Mouse (Mus musculus): ENCODE data around the gene Myom3. TPM values are rescaled to one million over a fixed set of nuclear protein-coding genes. Genes with fewer than 3 reads are reported as not detected.
"Not testable (repeated sequence)": the region's sequence is repeated elsewhere in the genome, so short reads cannot be mapped to it uniquely, and the experiment has no call there.

Myom3 gene
- 1 to 10 TPM; 3.5 to 9.2 TPM for total RNA-seq (2021)
- long read RNA-seq, experiment 1: 0 reads
- long read RNA-seq, experiment 2, partial matches to known transcripts: 0 of 1 reads
- long read RNA-seq, experiment 2, other reads (novel, unspliced or antisense): 1 of 1 reads

DNA sequence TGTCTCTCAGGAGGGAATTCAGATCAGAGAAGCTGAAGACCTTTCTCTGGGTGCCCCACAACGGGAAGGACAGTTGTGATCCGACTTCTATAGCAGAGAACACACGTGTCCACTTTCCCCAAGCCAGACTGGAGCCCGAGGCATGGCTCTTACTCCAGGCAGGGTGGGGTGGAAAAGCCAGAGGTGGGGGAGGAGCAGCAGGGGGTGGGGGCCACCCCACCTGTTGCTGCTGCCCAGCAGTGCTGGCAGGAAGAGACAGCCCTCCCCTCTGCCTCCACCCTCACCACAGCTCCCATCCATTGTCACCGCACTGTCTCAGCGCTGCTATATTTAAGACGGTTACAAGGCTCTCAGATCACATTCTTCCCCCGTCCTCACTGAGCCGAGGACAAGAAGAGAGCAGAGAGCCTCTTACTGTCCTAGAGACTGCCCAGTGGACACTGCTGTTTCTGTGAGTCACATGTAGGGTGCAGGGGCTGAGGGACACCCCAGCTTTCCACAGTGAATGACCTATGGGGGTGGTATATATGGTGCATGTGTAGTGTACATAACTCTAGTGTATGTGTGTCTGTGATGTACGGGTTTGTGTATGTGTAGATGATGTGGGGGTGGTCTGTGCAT is at the start of gene Myom3:
Gene Myom3 (plus strand): TSS at position 360 of the 621 bp plus-strand sequence.
- no peak for DNase-seq (ENCODE audit: low spot score in 2 of 2)

DNA sequence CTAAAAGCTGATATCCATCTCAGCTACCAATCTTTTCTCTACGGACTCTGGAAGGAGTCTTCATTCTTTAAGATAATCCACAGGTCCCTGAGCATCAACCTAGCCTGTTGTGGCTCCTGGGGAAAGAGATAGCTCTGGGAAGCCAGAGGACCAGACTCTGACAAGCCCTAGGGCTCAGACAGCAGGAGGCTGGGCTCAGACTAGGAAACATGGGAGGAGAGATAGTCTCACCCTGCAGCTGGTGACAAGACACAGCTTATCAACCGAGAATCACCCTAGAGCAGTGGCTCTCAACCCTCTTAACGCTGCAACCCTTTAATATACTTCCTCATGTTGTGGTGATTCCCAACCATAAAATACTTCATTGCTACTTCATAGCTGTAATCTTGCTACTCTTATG is 49.1 kb upstream of the Myom3 start:
- DNase-seq (ENCODE audit: low spot score in 2 of 2): no peak

DNA sequence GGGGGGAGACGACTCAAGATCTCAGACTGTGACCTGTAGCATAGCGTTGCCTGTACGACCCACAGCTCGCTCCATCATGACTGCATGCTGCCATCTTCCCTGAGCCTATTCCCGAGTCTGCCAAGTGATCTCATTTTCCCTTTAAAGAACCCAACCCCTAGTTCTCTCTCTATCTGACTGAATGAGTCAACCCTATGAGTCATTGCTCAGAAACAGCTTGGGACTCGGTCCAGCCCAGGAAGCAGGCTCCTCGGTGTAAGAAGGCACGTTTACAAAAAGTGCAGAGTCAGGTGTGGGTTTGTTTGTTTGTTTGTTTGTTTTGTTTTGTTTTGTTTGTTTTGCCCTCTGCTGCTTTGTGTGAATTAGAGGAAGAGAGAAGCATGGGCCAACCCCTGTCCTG is 44.7 kb upstream of the Myom3 start:
- no peak for DNase-seq (ENCODE audit: low spot score in 2 of 2)

DNA sequence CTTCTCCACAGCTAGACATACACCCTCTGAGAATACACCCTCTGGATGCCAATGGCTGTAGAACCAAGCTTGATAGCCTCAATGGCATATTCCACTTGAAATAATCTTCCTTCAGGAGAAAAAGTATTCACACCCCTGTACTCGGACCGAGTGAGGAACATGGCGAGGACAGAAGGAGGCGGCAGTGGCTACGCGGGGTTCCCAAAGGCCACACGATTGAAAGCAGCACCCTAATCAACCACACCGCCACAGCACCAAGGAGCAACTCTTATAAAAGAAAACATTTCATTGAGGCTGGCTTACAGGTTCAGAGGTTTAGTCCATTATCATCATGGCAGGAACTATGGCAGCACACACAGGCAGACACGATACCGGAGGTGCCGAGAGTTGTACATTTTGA is 43.1 kb upstream of the Myom3 start:
- DNase-seq (ENCODE audit: low spot score in 2 of 2): not testable (repeated sequence)

DNA sequence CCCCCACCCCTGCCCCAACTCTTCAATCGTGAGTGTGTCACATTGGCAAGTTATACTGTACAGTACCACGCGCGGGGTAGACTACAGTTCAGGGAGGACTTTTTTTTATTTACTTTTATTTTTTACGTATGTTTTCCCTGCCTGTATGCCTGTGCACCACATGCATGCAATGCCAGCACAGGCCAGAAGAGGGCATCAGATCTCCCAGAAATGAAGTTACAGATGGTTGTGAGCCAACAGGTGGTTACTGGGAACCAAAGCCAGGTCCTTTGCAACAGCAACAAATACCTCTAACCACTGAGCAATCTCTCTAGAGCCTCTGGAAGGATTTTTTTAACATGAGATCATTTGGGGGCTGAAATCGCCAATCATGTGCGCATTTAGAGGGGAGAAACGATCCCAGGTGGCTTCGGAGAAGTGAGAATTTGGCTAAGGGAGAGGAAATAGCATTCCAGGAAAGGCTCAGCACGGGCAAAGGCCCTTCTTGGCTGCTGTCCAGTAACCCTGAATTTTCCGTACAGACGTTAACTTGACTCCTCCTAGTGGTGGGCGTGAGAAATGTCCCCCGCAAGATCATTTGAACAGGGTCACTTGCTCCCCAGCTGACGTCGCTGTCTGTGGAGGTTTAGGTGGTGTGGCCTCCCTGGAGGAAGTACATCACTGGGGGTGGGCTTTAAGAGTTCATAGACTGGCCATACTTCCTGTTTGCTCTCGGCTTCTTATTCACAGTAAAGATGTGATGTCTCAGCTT is 36.8 kb upstream of the Myom3 start:
- no peak for DNase-seq (ENCODE audit: low spot score in 2 of 2)

DNA sequence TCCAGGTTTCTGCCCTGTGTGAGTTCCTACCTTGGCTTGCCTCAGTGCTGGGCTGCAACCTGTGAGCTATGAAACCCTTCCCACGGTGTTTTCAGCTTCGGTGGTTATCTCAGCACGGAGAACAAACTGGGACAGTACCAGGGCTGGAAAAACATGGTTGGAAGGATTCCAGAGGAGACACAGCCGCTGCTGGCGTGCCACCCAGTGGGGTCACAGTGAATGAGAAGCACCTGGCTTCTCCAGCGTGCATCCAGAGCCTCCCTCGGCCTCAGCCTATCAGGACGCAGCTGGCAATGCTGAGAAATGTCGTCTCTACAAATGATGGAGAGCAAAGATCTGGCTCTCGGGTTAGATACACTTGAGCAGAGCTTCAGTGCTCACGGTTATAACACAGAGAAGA is 33.1 kb upstream of the Myom3 start:
- no peak for DNase-seq (ENCODE audit: low spot score in 2 of 2)

DNA sequence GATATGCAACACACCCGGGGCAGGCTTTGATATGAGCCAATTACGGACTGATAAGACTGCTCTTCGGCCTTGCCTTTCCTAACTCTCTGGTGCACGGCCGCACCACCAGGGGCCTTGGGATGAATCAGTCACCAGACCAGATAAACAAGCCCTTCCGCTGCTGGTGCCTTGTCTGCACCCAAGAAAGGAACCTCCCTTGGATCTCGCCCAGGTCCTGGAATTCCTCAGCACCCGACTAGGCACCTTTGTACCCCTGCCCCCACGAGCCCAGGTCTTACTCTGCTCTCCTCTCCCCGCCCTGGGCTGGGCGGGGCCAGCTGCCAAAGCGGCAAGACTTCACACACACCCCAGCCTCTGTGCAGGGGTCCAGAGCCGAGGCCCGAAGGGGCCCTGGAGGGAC is 31.7 kb upstream of the Myom3 start, which contains the start of gene Il22ra1:
Gene Il22ra1 (plus strand): TSS at position 356 of the 400 bp plus-strand sequence.
- peak in 1 of 2 experiments; percentile 27 for DNase-seq (ENCODE audit: low spot score in 2 of 2)

DNA sequence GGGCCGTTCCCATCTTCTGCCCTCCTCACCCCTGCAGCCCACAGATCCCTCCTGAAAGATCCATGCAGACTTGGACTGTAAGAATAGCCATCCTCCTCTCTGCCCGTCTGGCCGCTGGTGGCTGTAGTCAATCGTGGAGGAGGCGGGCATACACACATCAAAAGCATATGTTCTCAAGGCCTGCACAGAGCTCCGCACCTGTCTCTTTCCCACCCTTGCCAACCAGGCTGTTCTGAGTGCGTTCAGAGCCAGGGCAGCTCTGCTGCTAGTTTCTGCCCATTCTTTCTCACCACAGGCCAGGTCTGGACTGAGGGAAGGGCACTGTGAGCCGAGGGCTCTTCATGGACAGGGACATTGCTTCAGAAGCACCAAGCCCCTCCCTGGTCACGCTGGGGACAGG is 29.3 kb upstream of the Myom3 start:
- no peak for DNase-seq (ENCODE audit: low spot score in 2 of 2)

DNA sequence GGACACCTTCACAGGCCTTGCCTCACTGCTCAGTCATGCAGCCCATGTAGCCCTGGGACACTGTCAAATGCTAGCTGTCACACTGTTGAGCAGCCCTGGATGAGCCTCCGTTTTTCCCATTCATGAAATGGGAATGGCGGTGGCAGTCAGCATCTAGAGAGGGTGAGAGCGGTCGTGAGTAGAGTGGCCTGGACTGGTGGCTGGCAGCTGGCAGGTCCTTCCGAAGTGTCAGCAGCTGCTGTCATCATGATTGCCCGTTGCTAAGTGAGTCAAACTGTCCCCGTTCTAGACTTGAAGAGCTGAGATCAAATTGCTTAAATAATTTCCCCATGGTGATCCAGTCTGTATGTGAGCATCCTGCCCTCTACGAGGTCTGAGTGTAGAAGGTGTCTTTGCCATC is 28.6 kb upstream of the Myom3 start:
- DNase-seq (ENCODE audit: low spot score in 2 of 2): no peak

DNA sequence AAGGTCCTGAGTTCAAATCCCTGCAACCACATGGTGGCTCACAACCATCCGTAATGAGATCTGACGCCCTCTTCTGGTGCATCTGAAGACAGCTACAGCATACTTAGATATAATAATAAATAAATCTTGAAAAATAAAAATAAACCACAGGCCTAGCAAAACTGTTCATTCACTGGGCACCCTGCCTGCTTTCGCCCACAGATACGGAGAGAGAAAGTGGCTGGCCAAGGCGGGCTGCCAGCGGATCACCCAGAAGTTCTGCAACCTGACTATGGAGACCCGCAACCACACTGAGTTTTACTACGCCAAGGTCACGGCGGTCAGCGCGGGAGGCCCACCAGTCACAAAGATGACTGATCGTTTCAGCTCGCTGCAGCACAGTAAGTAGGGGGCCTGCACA is 25.6 kb upstream of the Myom3 start:
- no peak for DNase-seq (ENCODE audit: low spot score in 2 of 2)

DNA sequence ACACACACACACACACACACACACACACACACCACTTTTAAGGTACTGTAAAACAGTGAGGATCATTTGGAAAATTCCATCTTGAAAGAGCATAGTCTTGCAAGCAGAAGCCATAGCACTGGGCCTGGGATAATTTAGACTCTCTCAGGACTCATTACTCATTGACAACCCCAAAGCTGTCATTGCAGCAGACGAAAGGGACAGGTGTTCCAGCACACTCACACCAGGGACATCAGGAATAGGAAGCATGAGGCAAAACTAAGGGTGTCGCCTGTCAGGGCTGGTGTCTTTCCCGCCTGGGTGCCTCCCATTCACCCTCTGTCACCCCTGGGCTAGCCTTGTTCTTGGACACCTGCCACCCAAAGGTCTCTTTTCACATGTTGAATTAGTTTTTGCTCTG is 22.6 kb upstream of the Myom3 start:
- DNase-seq (ENCODE audit: low spot score in 2 of 2): no peak

DNA sequence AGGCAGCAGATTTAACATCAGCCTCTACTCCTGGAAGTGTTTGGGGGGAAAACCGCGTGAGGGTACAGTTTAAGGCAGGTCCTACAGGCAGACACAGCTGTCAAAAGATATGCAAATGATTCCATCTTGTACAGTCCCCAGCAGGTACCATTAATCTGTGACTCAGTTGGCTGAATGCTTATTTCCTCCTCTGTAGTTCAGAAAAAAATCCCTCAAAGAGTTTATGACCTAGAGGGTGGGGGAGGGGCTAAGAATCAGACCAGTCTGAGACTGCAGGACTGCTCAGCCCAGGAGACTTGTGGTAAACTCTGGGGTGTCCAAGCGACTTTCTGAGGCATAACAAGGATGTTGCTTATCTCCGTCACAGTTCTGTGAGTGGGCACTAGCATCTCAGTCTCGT is 21.3 kb upstream of the Myom3 start:
- DNase-seq (ENCODE audit: low spot score in 2 of 2): no peak

DNA sequence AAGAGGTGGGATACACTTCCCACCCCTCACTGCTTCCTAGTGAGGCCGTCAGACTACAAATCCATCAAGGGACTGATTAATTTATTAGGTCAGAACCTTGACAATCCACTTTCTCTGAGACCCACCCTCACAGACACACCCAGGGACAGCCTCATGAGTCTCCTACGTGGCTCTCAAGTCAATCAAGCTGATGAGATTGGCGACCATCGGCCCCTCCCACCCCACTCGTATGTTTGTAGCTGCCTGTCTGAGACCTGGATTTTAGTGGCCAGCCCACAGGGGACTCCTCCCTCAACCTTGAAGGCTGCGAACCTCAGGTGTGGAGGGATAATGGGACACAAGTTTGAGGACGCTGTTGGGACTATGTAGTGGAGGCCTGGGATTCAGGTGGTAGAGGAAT is 20.4 kb upstream of the Myom3 start:
- DNase-seq (ENCODE audit: low spot score in 2 of 2): no peak

DNA sequence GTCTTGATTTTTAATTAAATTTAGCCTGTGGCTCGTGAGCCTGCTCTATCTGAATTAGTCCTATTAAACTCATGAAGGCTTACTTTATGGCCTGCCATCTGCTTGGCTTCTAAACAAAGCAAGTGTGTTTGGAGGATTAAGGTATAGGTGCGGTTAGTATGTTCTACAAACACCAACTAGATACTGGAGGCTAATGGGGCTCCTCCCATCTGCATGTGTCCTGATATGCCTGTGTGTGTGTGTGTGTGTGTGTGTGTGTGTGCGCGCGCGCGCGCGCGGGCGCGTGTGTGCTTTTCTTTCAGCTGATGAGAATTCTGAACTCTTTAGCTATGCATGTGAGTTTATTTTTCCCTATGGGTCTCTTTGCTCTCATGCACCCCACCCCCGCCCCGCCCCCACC is 19.8 kb upstream of the Myom3 start:
- no peak for DNase-seq (ENCODE audit: low spot score in 2 of 2)

DNA sequence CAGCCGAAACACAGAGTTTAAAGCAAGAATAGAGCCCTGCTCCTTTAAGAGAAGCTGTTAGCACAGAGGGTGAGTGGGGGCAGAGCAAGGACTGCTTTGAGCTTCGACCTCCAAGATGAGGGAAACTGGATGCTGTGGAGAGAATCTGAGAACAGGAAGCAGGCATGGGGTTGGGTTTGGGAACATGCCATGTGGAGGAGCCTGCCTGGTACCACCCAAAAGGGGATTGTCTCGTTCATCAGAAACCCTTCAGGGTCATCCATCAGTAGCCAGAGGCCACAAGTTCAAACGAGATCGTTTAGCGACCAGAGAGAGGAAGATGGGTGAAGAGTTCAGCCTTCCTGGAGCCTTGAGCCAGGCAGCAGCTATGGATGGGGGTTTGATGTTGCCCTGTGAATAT is 16.0 kb upstream of the Myom3 start:
- DNase-seq (ENCODE audit: low spot score in 2 of 2): no peak

DNA sequence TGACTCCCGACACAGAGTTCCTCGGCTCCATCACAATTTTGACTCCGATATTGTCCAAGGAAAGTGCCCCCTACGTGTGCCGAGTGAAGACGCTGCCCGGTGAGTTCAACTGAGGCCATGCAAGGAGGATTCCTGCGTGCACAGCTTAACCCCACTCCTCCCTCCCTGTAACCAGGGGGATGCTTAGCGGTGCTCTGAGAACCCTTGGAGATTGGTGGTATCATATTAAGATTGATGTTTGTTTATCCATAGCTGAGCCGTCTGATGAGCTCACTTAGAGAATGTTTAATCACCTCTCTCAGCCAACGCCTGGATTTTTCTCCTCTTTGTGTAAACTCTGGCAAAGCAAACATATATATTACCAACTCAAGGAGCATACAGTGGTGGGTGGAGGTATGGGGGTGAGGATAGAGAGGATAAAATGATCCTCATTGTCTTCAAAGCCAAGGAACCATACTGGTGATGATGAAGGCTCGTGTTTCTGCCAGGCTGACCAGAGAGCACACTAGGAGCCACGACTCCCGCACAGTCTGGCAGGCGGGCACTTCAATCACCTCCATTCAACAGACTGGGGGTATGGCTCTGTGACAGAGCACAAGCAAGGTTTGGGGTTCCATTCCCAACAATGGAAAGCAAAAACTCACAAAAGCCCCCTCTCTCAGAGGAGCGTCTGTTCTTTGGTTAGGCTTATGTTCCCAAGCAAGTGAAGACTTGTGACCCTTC is 14.6 kb upstream of the Myom3 start:
- no peak for DNase-seq (ENCODE audit: low spot score in 2 of 2)

DNA sequence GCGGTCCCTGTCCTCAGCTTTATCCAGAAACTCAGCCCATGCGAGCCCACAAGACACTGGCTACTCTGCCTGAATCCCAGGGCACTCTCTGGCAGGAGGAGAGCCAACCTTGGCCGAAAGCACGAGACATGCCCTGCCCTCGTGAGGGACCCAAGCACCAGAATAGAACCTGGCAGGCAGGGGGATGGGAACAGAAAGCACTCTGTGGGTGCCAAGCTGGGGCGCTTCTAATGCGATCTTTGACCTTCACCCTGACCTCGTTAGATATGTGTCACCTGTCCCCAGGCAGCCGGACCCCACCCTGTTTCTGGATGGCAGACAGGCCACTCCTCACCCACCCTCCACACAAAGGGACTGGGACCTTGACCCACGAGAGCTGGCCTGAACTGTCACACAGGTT is 13.9 kb upstream of the Myom3 start:
- DNase-seq (ENCODE audit: low spot score in 2 of 2): no peak

DNA sequence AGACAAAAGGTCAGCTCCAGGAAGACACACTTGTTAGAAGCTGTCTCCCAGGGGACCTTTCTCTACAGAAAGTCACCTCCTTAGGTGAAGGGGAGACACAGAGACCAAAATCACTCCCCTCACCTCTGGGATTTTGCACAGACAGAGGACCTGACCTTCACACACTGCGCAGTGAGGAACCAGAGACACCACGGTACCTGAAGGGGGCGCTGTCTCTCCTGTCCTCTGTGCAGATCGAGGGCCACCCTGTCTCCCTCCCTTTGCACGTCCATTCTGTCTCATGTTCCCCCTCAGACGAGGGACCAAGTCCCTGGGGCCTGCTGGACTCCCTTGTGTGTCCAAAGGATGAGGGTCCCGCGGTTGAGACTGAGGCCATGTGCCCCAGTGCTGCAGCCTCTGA is 8.6 kb upstream of the Myom3 start:
- no peak for DNase-seq (ENCODE audit: low spot score in 2 of 2)

DNA sequence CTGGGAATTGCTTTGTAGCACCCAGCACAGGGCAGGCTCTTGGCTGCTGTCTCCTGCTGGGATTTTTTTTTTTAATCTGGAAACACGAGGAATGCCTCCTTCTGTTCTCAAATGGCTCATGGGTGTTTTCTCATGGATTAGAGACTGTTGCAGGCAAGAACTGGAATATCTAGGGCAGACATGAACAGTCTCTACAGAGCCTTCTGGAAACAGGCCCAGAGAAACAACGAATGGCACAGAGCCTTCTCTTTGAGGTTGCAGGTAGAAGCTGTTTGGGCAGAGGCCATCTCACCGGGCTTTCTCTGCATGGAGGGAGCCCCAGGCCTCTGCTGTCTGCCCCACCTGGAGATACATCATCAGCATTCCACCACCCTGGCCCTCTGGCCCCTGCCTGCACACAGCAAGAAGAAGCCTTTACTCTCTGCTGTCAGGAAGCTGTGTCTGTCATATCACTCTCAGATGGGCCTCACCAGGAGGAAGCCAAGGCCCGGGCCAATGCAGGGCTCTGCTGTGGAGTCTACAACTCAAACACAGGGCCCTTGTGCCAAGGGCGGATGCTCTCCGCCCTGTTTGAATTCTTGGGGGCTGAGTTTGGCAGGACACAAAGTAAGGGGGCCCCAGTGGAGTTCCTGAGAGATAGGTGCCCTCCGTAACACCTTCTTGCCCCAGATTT is 7.3 kb upstream of the Myom3 start:
- no peak for DNase-seq (ENCODE audit: low spot score in 2 of 2)

DNA sequence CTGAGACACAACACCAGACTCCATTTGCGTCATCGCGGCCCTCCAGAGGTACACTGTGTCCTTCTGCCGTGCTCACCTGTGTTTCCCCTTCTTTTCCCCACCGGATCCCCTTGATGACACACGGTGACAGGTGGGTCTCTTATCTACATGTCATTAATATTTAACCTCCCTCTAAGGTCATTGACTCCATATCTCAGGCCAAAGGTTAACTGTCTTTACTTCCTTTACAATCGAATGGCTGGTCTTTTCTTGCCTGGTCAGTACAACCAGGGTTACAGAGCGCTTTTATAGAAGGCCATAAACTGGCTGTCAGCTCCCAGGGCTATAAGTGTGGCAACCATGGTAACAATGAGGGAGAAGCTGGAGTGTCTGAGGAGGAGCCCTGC is 6.7 kb upstream of the Myom3 start:
- no peak for DNase-seq (ENCODE audit: low spot score in 2 of 2)

DNA sequence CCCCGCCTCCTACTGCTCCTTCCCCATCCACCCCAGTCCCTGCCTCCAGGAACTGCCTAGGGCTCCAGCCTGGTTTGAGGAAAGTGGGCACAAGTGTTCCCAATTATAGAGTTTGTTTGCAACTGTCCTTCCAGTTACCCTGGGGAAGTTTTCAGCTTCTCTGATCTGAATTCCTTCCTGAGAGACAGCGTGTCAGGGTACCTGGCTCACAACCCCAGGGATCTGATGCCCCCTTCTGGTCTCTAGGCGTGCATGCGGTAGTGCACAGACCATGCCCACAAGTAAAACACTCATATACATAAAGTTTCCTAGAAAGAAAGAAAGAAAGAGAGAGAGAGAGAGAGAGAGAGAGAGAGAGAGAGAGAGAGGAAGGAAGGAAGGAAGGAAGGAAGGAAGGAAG is 1.2 kb upstream of the Myom3 start:
- DNase-seq (ENCODE audit: low spot score in 2 of 2): no peak

DNA sequence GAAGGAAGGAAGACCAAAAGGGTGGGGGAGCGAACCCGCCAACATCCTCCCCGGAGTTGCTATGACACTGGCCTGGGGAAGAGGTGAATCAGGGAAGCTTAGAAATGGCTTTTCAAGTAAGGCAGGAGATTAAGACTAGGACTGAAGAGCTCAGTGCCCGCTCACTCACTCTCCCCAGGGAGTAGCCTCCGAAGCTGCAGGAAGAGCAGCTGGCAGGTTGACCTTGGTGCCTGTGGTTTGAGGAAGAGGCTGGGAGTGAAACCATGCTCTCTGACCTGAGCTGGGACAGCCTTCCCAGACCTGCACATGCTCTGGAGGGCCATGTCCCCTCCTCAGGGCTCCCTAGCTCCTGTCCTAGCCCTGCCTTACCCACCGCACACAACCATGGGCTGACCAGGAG is 690 bp upstream of the Myom3 start:
- DNase-seq (ENCODE audit: low spot score in 2 of 2): no peak

All from adrenal gland, postnatal 4 days (tissue).